Mouse (Mus musculus) cerebellum, adult 2 months (tissue): ENCODE results near the gene Inafm1.

ENCODE experiments used
- CTCF ChIP-seq: fragments of 200-500 bp; IDR thresholded peaks from 2 replicates; pipeline ENCODE4 v1.5.1; 2011; ENCODE audit warnings: low read depth, mild to moderate bottlenecking, control low read depth, low read length, moderate library complexity, borderline replicate concordance; ENCODE audit not compliant: insufficient read depth
- POLR2A ChIP-seq: fragments of 200-500 bp; IDR thresholded peaks from 2 replicates; pipeline ENCODE4 v1.6.1; 2011; ENCODE audit warnings: low read length, control low read depth, borderline replicate concordance; ENCODE audit not compliant: insufficient read depth

DNA sequence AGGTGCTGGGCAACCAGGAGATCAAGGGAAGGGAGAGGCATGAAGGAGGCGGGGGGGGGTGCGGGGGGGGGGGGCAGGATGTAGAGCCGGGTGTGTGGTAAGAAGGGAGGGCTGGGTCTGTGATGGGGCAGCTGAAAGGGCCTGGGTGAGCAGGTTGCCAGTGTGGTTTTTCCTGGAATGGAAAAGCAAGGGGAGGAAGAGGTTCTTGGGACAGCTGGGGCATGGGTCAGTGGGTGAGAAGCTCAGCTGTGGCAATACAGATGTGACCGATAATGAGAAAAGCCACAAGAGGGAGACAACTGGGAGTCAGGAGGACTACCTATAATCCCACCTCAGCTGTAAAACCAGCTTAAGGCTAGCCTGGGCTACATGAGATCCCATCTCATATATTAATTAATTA is 27.5 kb downstream of the Inafm1 start:
- no peak for TF ChIP-seq POLR2A
- no peak for TF ChIP-seq CTCF
